Comparison of ENCODE assay signal across 8 mouse cellular contexts in genomic region chr8:70565561-70565960, GRCm38 (mm10). TPM values are rescaled to one million over a fixed set of nuclear protein-coding genes. Genes with fewer than 3 reads are reported as not detected.
DNase-seq lines count a peak whose midpoint lies in the region; ATAC-seq and TF ChIP-seq lines count a peak whose summit lies in the region.

No protein-coding gene starts in this region.

- 0 out of 2 replicates have a peak, but pooled peaks have one; percentile 24 for ATAC-seq in hindbrain, embryonic 15.5 days (ENCODE audit: low FRiP score, low read depth)
- ATAC-seq in Patski: peak; percentile 15
- ATAC-seq in megakaryocyte-erythroid progenitor cell, adult 5-6 weeks (replicated peaks; ENCODE audit: low FRiP score, low TSS enrichment, poor library complexity, severe bottlenecking): peak; percentile 74

- intact Hi-C loops in heart, postnatal 14 days (cut with DNase I): no loop called here

- TF ChIP-seq CTCF in Patski (IDR thresholded peaks at IDR 0.05): no peak

- no peaks in the 10 kb centered on the region for H3K36me3 ChIP-seq in hindbrain, embryonic 15.5 days
- H3K36me3 ChIP-seq in hindbrain, embryonic 10.5 days: no peaks in the 10 kb centered on the region

- H3K9ac ChIP-seq in hindbrain, embryonic 15.5 days: no peak overlapping the region

- no peaks in the 10 kb centered on the region for H3K9me3 ChIP-seq in hindbrain, embryonic 15.5 days
- H3K9me3 ChIP-seq in hindbrain, embryonic 10.5 days: no peaks in the 10 kb centered on the region

- H3K4me3 ChIP-seq in hindbrain, embryonic 15.5 days: no peak overlapping the region
- no peak overlapping the region for H3K4me3 ChIP-seq in hindbrain, embryonic 10.5 days

- peaks cover 22% of the 10 kb centered on the region; the same call in 1 of the 2 replicates for H3K4me1 ChIP-seq in hindbrain, embryonic 15.5 days (replicated peaks)
- peaks cover 32% of the 10 kb centered on the region for H3K4me1 ChIP-seq in hindbrain, embryonic 10.5 days (replicated peaks)

- in situ Hi-C loops in Patski (cut with MboI; ENCODE audit: low pct_unique_long_range_greater_than_20kb): no loop called here

- no peak for DNase-seq in hindbrain, embryonic 10.5 days (ENCODE audit: low spot score)
- DNase-seq in Patski (ENCODE audit: low read depth, low spot score): no peak
- DNase-seq in heart, postnatal 14 days: peak; percentile 60 to 66
- DNase-seq in Muller cell, postnatal 12 days (ENCODE audit: inconsistent ontology term): no peak
- no peak for DNase-seq in layer of hippocampus, adult 8-10 months (ENCODE audit: low spot score in 2 of 2)
- DNase-seq in cerebellum, postnatal 36 days: no peak

- WGBS in hindbrain, embryonic 15.5 days: 65% methylated on average over 3 of the region's 3 CpGs
- WGBS in hindbrain, embryonic 10.5 days: 82% methylated on average over 3 of the region's 3 CpGs

- H3K27ac ChIP-seq in hindbrain, embryonic 15.5 days (replicated peaks): no peak overlapping the region
- no peak overlapping the region for H3K27ac ChIP-seq in hindbrain, embryonic 10.5 days

- H3K27me3 ChIP-seq in hindbrain, embryonic 15.5 days: no peaks in the 10 kb centered on the region
- no peaks in the 10 kb centered on the region for H3K27me3 ChIP-seq in hindbrain, embryonic 10.5 days (ENCODE audit: insufficient read depth, poor library complexity, severe bottlenecking)
- no peaks in the 10 kb centered on the region for H3K27me3 ChIP-seq in Patski

- H3K4me2 ChIP-seq in hindbrain, embryonic 15.5 days: no peak overlapping the region

- CTCF ChIA-PET in Patski (lab: Charles Lee): interaction anchor here (1.1 to 1.8 kb wide), 3 partner anchors 9 to 38 kb away, joined by 3 to 4 read pairs (median 3); no protein-coding TSS in a partner anchor

- POLR2A ChIA-PET in Patski (lab: Charles Lee): interaction anchor here (0.8 kb wide), 1 partner anchor 9 kb away, joined by 3 read pairs; no protein-coding TSS in a partner anchor

RNA-seq across cellular contexts. Expression of gene Ell, which starts 26.3 kb away (rescaled TPM):
- 15.1 and 20.9 TPM in 2 replicates for polyA plus RNA-seq in hindbrain, embryonic 15.5 days (2015; fragmentation: Nextera tagmentation; extraction: Ambion mirVana)
- polyA plus RNA-seq in hindbrain, embryonic 10.5 days (2016; fragmentation: Nextera tagmentation; extraction: Ambion mirVana): 20.5 and 22.4 TPM in 2 replicates
- 26.1 TPM for polyA plus RNA-seq in Patski (2021)
- total RNA-seq in heart, postnatal 14 days (2021): 10 to 100 TPM; 15.5 to 16.5 TPM
- 14.7 and 22.0 TPM in 2 replicates for total RNA-seq in megakaryocyte-erythroid progenitor cell, adult 5-6 weeks (2014; fragmentation: Nextera tagmentation)
- total RNA-seq in megakaryocyte-erythroid progenitor cell, adult 5-6 weeks (2017): 7.9 and 10.7 TPM in 2 replicates
- total RNA-seq in layer of hippocampus, adult 8-10 months (2022): 10 to 100 TPM; 19.6 to 22.0 (median 20.8) TPM

RNA-seq across cellular contexts. Expression of gene Isyna1, which starts 28.6 kb away (rescaled TPM):
- polyA plus RNA-seq in hindbrain, embryonic 15.5 days (2015; fragmentation: Nextera tagmentation; extraction: Ambion mirVana): 146 and 152 TPM in 2 replicates
- polyA plus RNA-seq in hindbrain, embryonic 10.5 days (2016; fragmentation: Nextera tagmentation; extraction: Ambion mirVana): 158 and 159 TPM in 2 replicates
- polyA plus RNA-seq in Patski (2021): 6.4 TPM
- total RNA-seq in heart, postnatal 14 days (2021): 10 to 100 TPM; 25.8 to 27.7 TPM
- 74.1 and 91.0 TPM in 2 replicates for total RNA-seq in megakaryocyte-erythroid progenitor cell, adult 5-6 weeks (2014; fragmentation: Nextera tagmentation)
- total RNA-seq in megakaryocyte-erythroid progenitor cell, adult 5-6 weeks (2017): 36.5 and 51.5 TPM in 2 replicates
- 10 to 100 TPM; 42.8 to 55.9 (median 51.8) TPM for total RNA-seq in layer of hippocampus, adult 8-10 months (2022)

RNA-seq across cellular contexts. Expression of gene Kxd1, which starts 37.8 kb away (rescaled TPM):
- polyA plus RNA-seq in hindbrain, embryonic 15.5 days (2015; fragmentation: Nextera tagmentation; extraction: Ambion mirVana): 48.5 and 49.0 TPM in 2 replicates
- polyA plus RNA-seq in hindbrain, embryonic 10.5 days (2016; fragmentation: Nextera tagmentation; extraction: Ambion mirVana): 54.3 and 57.7 TPM in 2 replicates
- polyA plus RNA-seq in Patski (2021): 81.4 TPM
- total RNA-seq in heart, postnatal 14 days (2021): 10 to 100 TPM; 75.3 to 76.6 TPM
- total RNA-seq in megakaryocyte-erythroid progenitor cell, adult 5-6 weeks (2014; fragmentation: Nextera tagmentation): 78.1 and 81.8 TPM in 2 replicates
- 65.5 and 93.7 TPM in 2 replicates for total RNA-seq in megakaryocyte-erythroid progenitor cell, adult 5-6 weeks (2017)
- total RNA-seq in layer of hippocampus, adult 8-10 months (2022): 10 to 100 TPM; 36.7 to 46.9 (median 39.6) TPM

RNA-seq across cellular contexts. Expression of gene Fkbp8, which starts 38.0 kb away (rescaled TPM):
- polyA plus RNA-seq in hindbrain, embryonic 15.5 days (2015; fragmentation: Nextera tagmentation; extraction: Ambion mirVana): 393 and 420 TPM in 2 replicates
- 311 and 360 TPM in 2 replicates for polyA plus RNA-seq in hindbrain, embryonic 10.5 days (2016; fragmentation: Nextera tagmentation; extraction: Ambion mirVana)
- 278 TPM for polyA plus RNA-seq in Patski (2021)
- 100 to 1,000 TPM; 150 to 163 TPM for total RNA-seq in heart, postnatal 14 days (2021)
- total RNA-seq in megakaryocyte-erythroid progenitor cell, adult 5-6 weeks (2014; fragmentation: Nextera tagmentation): 140 and 265 TPM in 2 replicates
- 172 and 176 TPM in 2 replicates for total RNA-seq in megakaryocyte-erythroid progenitor cell, adult 5-6 weeks (2017)
- 100 to 1,000 TPM; 420 to 440 (median 425) TPM for total RNA-seq in layer of hippocampus, adult 8-10 months (2022)

RNA-seq across cellular contexts. Expression of gene Ssbp4, which starts 43.1 kb away (rescaled TPM):
- polyA plus RNA-seq in hindbrain, embryonic 15.5 days (2015; fragmentation: Nextera tagmentation; extraction: Ambion mirVana): 150 and 172 TPM in 2 replicates
- 84.4 and 117 TPM in 2 replicates for polyA plus RNA-seq in hindbrain, embryonic 10.5 days (2016; fragmentation: Nextera tagmentation; extraction: Ambion mirVana)
- 253 TPM for polyA plus RNA-seq in Patski (2021)
- 10 to 100 TPM; 39.7 to 46.4 TPM for total RNA-seq in heart, postnatal 14 days (2021)
- 39.7 and 83.5 TPM in 2 replicates for total RNA-seq in megakaryocyte-erythroid progenitor cell, adult 5-6 weeks (2014; fragmentation: Nextera tagmentation)
- 77.5 and 98.5 TPM in 2 replicates for total RNA-seq in megakaryocyte-erythroid progenitor cell, adult 5-6 weeks (2017)
- total RNA-seq in layer of hippocampus, adult 8-10 months (2022): 100 to 1,000 TPM; 196 to 262 (median 224) TPM

Comparison
In these comparisons a context has a peak if more than half of its experiments do, and no peak if none do; other contexts are left out.
1. ATAC-seq: peak in every context shown above with its lines; median percentile 74 in megakaryocyte-erythroid progenitor cell, adult 5-6 weeks; 24 in hindbrain, embryonic 15.5 days; 15 in Patski.
2. DNase-seq: peak in heart, postnatal 14 days (2 of 2); none in hindbrain, embryonic 10.5 days (single experiment), Patski (single experiment), Muller cell, postnatal 12 days (single experiment), layer of hippocampus, adult 8-10 months (0 of 2) and cerebellum, postnatal 36 days (0 of 2).